Mouse (Mus musculus) midbrain, embryonic 14.5 days (tissue): Measurements from ENCODE around the gene Rad51b. TPM values are rescaled to one million over a fixed set of nuclear protein-coding genes. Genes with fewer than 3 reads are reported as not detected.

Source experiments
- ATAC-seq: fragments of 200-750 bp; cut with Nextera tagmentation; 2 replicates; pipeline ENCODE4 v1.8.0; 2017; ENCODE audit warnings: moderate number of reproducible peaks, moderate library complexity; ENCODE audit not compliant: low FRiP score, low TSS enrichment
- DNase-seq: peaks from one replicate; pipeline ENCODE4 v3.0.0-alpha.2; 2015
- H3K27ac ChIP-seq: fragments of 300-500 bp; sonication (generic); replicated peaks from 2 replicates; pipeline ENCODE4 v1.5.1; 2014; ENCODE audit warnings: mild to moderate bottlenecking, low read depth, low read length, moderate library complexity
- H3K27me3 ChIP-seq: fragments of 300-500 bp; sonication (generic); 2 replicates; pipeline ENCODE4 v1.6.1; 2014; ENCODE audit warnings: low read length, control low read depth, mixed read lengths; ENCODE audit not compliant: control insufficient read depth, insufficient read depth
- H3K36me3 ChIP-seq: fragments of 300-500 bp; sonication (generic); 2 replicates; pipeline ENCODE4 v1.6.1; 2014; ENCODE audit warnings: low read length, control low read depth; ENCODE audit not compliant: control insufficient read depth, insufficient read depth
- H3K4me1 ChIP-seq: fragments of 300-500 bp; sonication (generic); 2 replicates; pipeline ENCODE4 v1.6.1; 2014; ENCODE audit warnings: mild to moderate bottlenecking, antibody characterized with exemption, low read length, control low read depth; ENCODE audit not compliant: control insufficient read depth, insufficient read depth
- H3K4me2 ChIP-seq: fragments of 300-500 bp; sonication (generic); 2 replicates; pipeline ENCODE4 v1.6.1; 2014; ENCODE audit warnings: mild to moderate bottlenecking, low read length, moderate library complexity
- H3K4me3 ChIP-seq: fragments of 300-500 bp; sonication (generic); replicated peaks from 2 replicates; pipeline ENCODE4 v1.5.1; 2014; ENCODE audit warnings: low read depth, low read length
- H3K9ac ChIP-seq: fragments of 300-500 bp; sonication (generic); replicated peaks from 2 replicates; pipeline ENCODE4 v1.6.1; 2014; ENCODE audit warnings: mild to moderate bottlenecking, low read length, moderate library complexity
- H3K9me3 ChIP-seq: fragments of 300-500 bp; sonication (generic); 2 replicates; pipeline ENCODE4 v1.6.1; 2016; ENCODE audit warnings: low read length, control low read depth, mixed read lengths; ENCODE audit not compliant: control insufficient read depth
- WGBS: fragments of 180-500 bp; shearing (Covaris S2); extraction: QIAGEN DNeasy Blood & Tissue Kit; methylation state at CpG from one replicate; pipeline ENCODE4 v1.1.7; 2014; 5-methylcytosine and 5-hydroxymethylcytosine counted together
- polyA plus RNA-seq: library from polyadenylated mRNA; unstranded; fragments of >200 nt; fragmentation: Nextera tagmentation; extraction: Ambion mirVana; gene quantifications from 2 replicates; pipeline ENCODE4 v1.2.1, GENCODE M21; 2014

Gene Rad51b
- polyA plus RNA-seq, 1 experiment from 2014 or later = 1.6 TPM

GRCm38 (mm10) chr12:79751781-79752180 lies 454.7 kb downstream of the Rad51b start:
- Histone ChIP-seq H3K27ac (no peak overlapping the region), H3K9me3 (no peaks in the 10 kb centered on the region), H3K27me3 (no peaks in the 10 kb centered on the region), H3K4me2 (no peak overlapping the region), H3K4me1 (peaks cover 26% of the 10 kb centered on the region), H3K36me3 (no peaks in the 10 kb centered on the region), H3K4me3 (no peak overlapping the region), H3K9ac (no peak overlapping the region)
- no peak for ATAC-seq
- WGBS = 27% methylated on average over 8 of the region's 8 CpGs
- peak; percentile 40 for DNase-seq

GRCm38 (mm10) chr12:79752189-79752588 lies 455.1 kb downstream of the Rad51b start:
- ATAC-seq = no peak
- no peak overlapping the region for H3K9ac ChIP-seq
- DNase-seq = no peak
- no peak overlapping the region for H3K27ac ChIP-seq
- no peak overlapping the region for H3K4me3 ChIP-seq
- WGBS = 13% methylated on average over 5 of the region's 5 CpGs
- H3K4me1 ChIP-seq = peaks cover 26% of the 10 kb centered on the region
- H3K4me2 ChIP-seq = no peak overlapping the region
- no peaks in the 10 kb centered on the region for H3K36me3 ChIP-seq
- H3K27me3 ChIP-seq = no peaks in the 10 kb centered on the region
- H3K9me3 ChIP-seq = no peaks in the 10 kb centered on the region

GRCm38 (mm10) chr12:79755617-79756016 lies 458.5 kb downstream of the Rad51b start:
- H3K36me3 ChIP-seq = no peaks in the 10 kb centered on the region
- H3K27ac ChIP-seq = no peak overlapping the region
- H3K9me3 ChIP-seq = no peaks in the 10 kb centered on the region
- H3K4me2 ChIP-seq = no peak overlapping the region
- no peak for ATAC-seq
- no peak overlapping the region for H3K9ac ChIP-seq
- no peaks in the 10 kb centered on the region for H3K27me3 ChIP-seq
- DNase-seq = no peak
- WGBS = 83% methylated on average over 4 of the region's 4 CpGs
- peaks cover 17% of the 10 kb centered on the region for H3K4me1 ChIP-seq
- no peak overlapping the region for H3K4me3 ChIP-seq

- Histone ChIP-seq H3K4me1 (peaks cover 13% of the 10 kb centered on the region), H3K4me2 (no peak overlapping the region), H3K9ac (no peak overlapping the region), H3K4me3 (no peak overlapping the region), H3K27me3 (no peaks in the 10 kb centered on the region), H3K9me3 (no peaks in the 10 kb centered on the region), H3K36me3 (no peaks in the 10 kb centered on the region), H3K27ac (no peak overlapping the region)
- ATAC-seq (no peak), DNase-seq (no peak)
- 83% methylated on average over 5 of the region's 5 CpGs for WGBS
Measured at GRCm38 (mm10) chr12:79756352-79756751, 459.3 kb downstream of the Rad51b start.

GRCm38 (mm10) chr12:79757775-79758174 lies 460.7 kb downstream of the Rad51b start:
- no peak for DNase-seq
- Histone ChIP-seq H3K4me1 (0 out of 2 replicates have a peak, but pooled peaks cover 3% of the 10 kb centered on the region), H3K27me3 (no peaks in the 10 kb centered on the region), H3K4me3 (no peak overlapping the region), H3K27ac (no peak overlapping the region), H3K9me3 (no peaks in the 10 kb centered on the region), H3K9ac (no peak overlapping the region), H3K4me2 (no peak overlapping the region), H3K36me3 (no peaks in the 10 kb centered on the region)
- 88% methylated on average over 4 of the region's 4 CpGs for WGBS
- no peak for ATAC-seq

- ATAC-seq (no peak), DNase-seq (no peak)
- Histone ChIP-seq H3K36me3 (no peaks in the 10 kb centered on the region), H3K27me3 (no peaks in the 10 kb centered on the region), H3K9ac (no peak overlapping the region), H3K4me3 (no peak overlapping the region), H3K4me2 (no peak overlapping the region), H3K9me3 (no peaks in the 10 kb centered on the region), H3K27ac (no peak overlapping the region), H3K4me1 (0 out of 2 replicates have a peak, but pooled peaks cover 3% of the 10 kb centered on the region)
- 65% methylated on average over 8 of the region's 8 CpGs for WGBS
Measured at GRCm38 (mm10) chr12:79759180-79759902, 462.3 kb downstream of the Rad51b start.

- 89% methylated on average over 2 of the region's 2 CpGs for WGBS
- H3K27ac ChIP-seq = no peak overlapping the region
- DNase-seq = no peak
Measured at GRCm38 (mm10) chr12:79761217-79761616, 464.1 kb downstream of the Rad51b start.

GRCm38 (mm10) chr12:79762087-79762486 lies 465.0 kb downstream of the Rad51b start:
- ATAC-seq = no peak

More at GRCm38 (mm10) chr12:79761217-79761616, 464.1 kb downstream of the Rad51b start:
- Histone ChIP-seq H3K4me3 (no peak overlapping the region), H3K4me2 (no peak overlapping the region), H3K27me3 (no peaks in the 10 kb centered on the region), H3K4me1 (0 out of 2 replicates have a peak, but pooled peaks cover 3% of the 10 kb centered on the region), H3K9me3 (no peaks in the 10 kb centered on the region), H3K9ac (no peak overlapping the region), H3K36me3 (no peaks in the 10 kb centered on the region)
- no peak for ATAC-seq

More at GRCm38 (mm10) chr12:79762087-79762486, 465.0 kb downstream of the Rad51b start:
- no peaks in the 10 kb centered on the region for H3K36me3 ChIP-seq
- H3K27ac ChIP-seq = no peak overlapping the region
- WGBS = 85% methylated on average over 2 of the region's 2 CpGs
- no peaks in the 10 kb centered on the region for H3K9me3 ChIP-seq
- DNase-seq = no peak
- H3K4me3 ChIP-seq = no peak overlapping the region
- H3K9ac ChIP-seq = no peak overlapping the region
- H3K4me2 ChIP-seq = no peak overlapping the region
- H3K27me3 ChIP-seq = no peaks in the 10 kb centered on the region
- H3K4me1 ChIP-seq = 0 out of 2 replicates have a peak, but pooled peaks cover 3% of the 10 kb centered on the region
